Mouse (Mus musculus) sigmoid colon, adult 10 weeks (tissue): ENCODE measurements around the gene Birc3. TPM values are rescaled to one million over a fixed set of nuclear protein-coding genes. Genes with fewer than 3 reads are reported as not detected.

Source experiments
- polyA plus RNA-seq: library from polyadenylated mRNA; stranded (reverse); fragments of 350-450 nt; fragmentation: Illumina TruSeq; extraction: RNeasy Lipid Tissue Mini Kit (QIAGEN cat#74804); gene quantifications from one replicate; pipeline ENCODE4 v1.2.3, GENCODE M21; 2014; ENCODE audit warnings: low read depth, low replicate concordance

Gene Birc3
- 155 TPM for polyA plus RNA-seq

GRCm38 (mm10) chr9:7872775-7873439, at the start of gene Birc3:
TSS of gene Birc3 (minus strand) at chr9:7873186.

GRCm38 (mm10) chr9:7836905-7837805, 35.8 kb downstream of the Birc3 start, which contains the start of gene Birc2:
TSS of gene Birc2 (minus strand) at chr9:7837064.

Other genes with a start within 250 kb of the Birc3 start
- not detected for gene Mmp20, start 245.0 kb downstream of the Birc3 start, polyA plus RNA-seq
- 0.57 TPM for gene Mmp7, start 181.1 kb downstream of the Birc3 start, polyA plus RNA-seq
- 185 TPM for gene Tmem123, start 109.1 kb downstream of the Birc3 start, polyA plus RNA-seq
- 124 TPM for gene Birc2, start 36.1 kb downstream of the Birc3 start, polyA plus RNA-seq
- gene Yap1, start 131.4 kb upstream of the Birc3 start, polyA plus RNA-seq = 70.3 TPM
- gene Cfap300, start 169.6 kb upstream of the Birc3 start, polyA plus RNA-seq = 6.8 TPM